Mouse (Mus musculus) myocyte (in vitro differentiated cells): ENCODE results near the gene Hjurp.

Experiments
- CEBPB ChIP-seq: IDR thresholded peaks from 2 replicates; pipeline ENCODE4 v1.6.1; 2011; ENCODE audit warnings: mild to moderate bottlenecking, moderate library complexity; ENCODE audit not compliant: poor library complexity, insufficient read depth, severe bottlenecking
- MAX ChIP-seq: IDR thresholded peaks from one replicate; pipeline ENCODE4 v1.6.1; 2011; ENCODE audit warnings: low read depth, mild to moderate bottlenecking, control low read depth
- POLR2A ChIP-seq: IDR thresholded peaks from one replicate; pipeline ENCODE4 v1.6.1; 2011; ENCODE audit warnings: low read depth, mild to moderate bottlenecking, control low read depth, moderate library complexity; ENCODE audit not compliant: insufficient read length
- POLR2AphosphoS2 ChIP-seq: IDR thresholded peaks from one replicate; pipeline ENCODE4 v1.6.1; 2011; ENCODE audit warnings: low read depth, control low read depth; ENCODE audit not compliant: insufficient read length
- USF1 ChIP-seq: IDR thresholded peaks from one replicate; pipeline ENCODE4 v1.6.1; 2011; ENCODE audit warnings: low read depth, mild to moderate bottlenecking, control low read depth, moderate library complexity

GRCm38 (mm10) chr1:88264237-88264868 lies 13.1 kb downstream of the Hjurp start:
- TF ChIP-seq POLR2A (no peak), USF1 (no peak), MAX (no peak), POLR2AphosphoS2 (no peak), CEBPB (no peak)
